Mouse (Mus musculus) liver, embryonic 14.5 days (tissue): ENCODE data around the gene Gm19402. TPM values are rescaled to one million over a fixed set of nuclear protein-coding genes. Genes with fewer than 3 reads are reported as not detected.

Experiments
- ATAC-seq: fragments of 200-750 bp; cut with Nextera tagmentation; 2 replicates; pipeline ENCODE4 v1.8.0; 2017; ENCODE audit warnings: moderate number of reproducible peaks, mild to moderate bottlenecking, moderate library complexity; ENCODE audit not compliant: insufficient read depth
- DNase-seq, 3 experiments: peaks; one replicate each; pipeline ENCODE4 v3.0.0-alpha.2; 2012 to 2013; ENCODE audit warnings: low read depth in 3 of 3, low spot score in 3 of 3
- H3K27ac ChIP-seq: fragments of 300-500 bp; sonication (generic); 2 replicates; pipeline ENCODE4 v1.5.1; 2014; ENCODE audit warnings: moderate library complexity, mild to moderate bottlenecking, control low read depth, inconsistent platforms
- H3K27me3 ChIP-seq: fragments of 300-500 bp; sonication (generic); 2 replicates; pipeline ENCODE4 v1.6.1; 2014; ENCODE audit warnings: mild to moderate bottlenecking, low read length, moderate library complexity; ENCODE audit not compliant: control insufficient read depth, insufficient read depth
- H3K36me3 ChIP-seq: fragments of 300-500 bp; sonication (generic); replicated peaks from 2 replicates; pipeline ENCODE4 v1.6.1; 2014; ENCODE audit warnings: low read depth; ENCODE audit not compliant: control insufficient read depth, insufficient read depth
- H3K4me1 ChIP-seq, 2 experiments: fragments of 200-500 bp in 1 of 2; fragments of 300-500 bp in 1 of 2; sonication (generic) in 1 of 2; replicated peaks; 2 replicates each; pipeline ENCODE4 v1.6.1; 2012 to 2014; ENCODE audit warnings: antibody characterized with exemption in 1 of 2, inconsistent platforms in 1 of 2, low read length in 1 of 2; ENCODE audit not compliant: control insufficient read depth in 2 of 2, insufficient read depth in 2 of 2
- H3K4me2 ChIP-seq: fragments of 300-500 bp; sonication (generic); 2 replicates; pipeline ENCODE4 v1.6.1; 2014; ENCODE audit warnings: low read depth, mild to moderate bottlenecking, control low read depth, moderate library complexity
- H3K4me3 ChIP-seq, 2 experiments: fragments of 200-500 bp in 1 of 2; fragments of 300-500 bp in 1 of 2; sonication (generic) in 1 of 2; 2 replicates each; pipeline ENCODE4 v1.5.1; 2012 to 2014; ENCODE audit warnings: low read depth in 2 of 2, low read length in 2 of 2, mild to moderate bottlenecking in 2 of 2, control low read depth in 1 of 2, inconsistent platforms in 1 of 2, moderate library complexity in 1 of 2; ENCODE audit not compliant: insufficient read depth in 1 of 2
- H3K9ac ChIP-seq: fragments of 300-500 bp; sonication (generic); replicated peaks from 2 replicates; pipeline ENCODE4 v1.6.1; 2014; ENCODE audit warnings: mild to moderate bottlenecking, control low read depth, moderate library complexity
- H3K9me3 ChIP-seq: fragments of 300-500 bp; sonication (generic); 2 replicates; pipeline ENCODE4 v1.6.1; 2016; ENCODE audit warnings: low read length, mixed read lengths; ENCODE audit not compliant: control insufficient read depth
- CTCF ChIP-seq: IDR thresholded peaks from 2 replicates; pipeline ENCODE4 v1.5.1; 2016; ENCODE audit warnings: antibody characterized with exemption, low read depth, control low read depth
- EP300 ChIP-seq: IDR thresholded peaks from 2 replicates; pipeline ENCODE4 v1.6.1; 2016; ENCODE audit warnings: antibody characterized with exemption, low read depth
- WGBS: fragments of 180-500 bp; shearing (Covaris S2); extraction: QIAGEN DNeasy Blood & Tissue Kit; methylation state at CpG from one replicate; pipeline ENCODE4 v1.1.7; 2014; ENCODE audit not compliant: insufficient replicate concordance; 5-methylcytosine and 5-hydroxymethylcytosine counted together
- polyA plus RNA-seq, 2 experiments: library from polyadenylated mRNA; depleted of rRNA in 1 of 2; stranded (reverse) in 1 of 2; unstranded in 1 of 2; fragments of >200 nt; fragmentation: Nextera tagmentation in 1 of 2; extraction: Ambion mirVana in 1 of 2; gene quantifications; 2 replicates each; pipeline versions ENCODE4 v1.2.1 to v1.2.3; 2012 to 2014

Gene Gm19402
- polyA plus RNA-seq, 2 experiments: not detected

DNA sequence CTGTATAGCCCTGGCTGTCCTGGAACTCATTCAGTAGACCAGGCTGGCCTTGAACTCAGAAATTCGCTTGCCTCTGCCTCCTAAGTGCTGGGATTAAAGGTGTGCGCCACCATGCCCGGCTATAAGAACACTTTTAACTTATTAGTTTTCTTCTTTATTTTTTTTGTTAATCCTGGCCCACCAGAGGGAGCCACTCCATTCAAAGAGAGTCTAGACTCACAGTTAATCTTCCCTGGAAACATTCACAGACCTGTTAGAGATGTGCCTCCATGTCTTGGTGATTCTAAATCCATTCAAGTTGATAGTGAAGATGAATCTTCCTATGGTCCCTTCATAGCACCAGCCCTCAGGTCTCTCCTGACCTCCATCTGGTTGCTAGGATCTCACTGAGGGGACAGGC is 19.3 kb upstream of the Gm19402 start:
- TF ChIP-seq CTCF: no peak
- TF ChIP-seq EP300: no peak
- H3K36me3 ChIP-seq: no peaks in the 10 kb centered on the region
- no peaks in the 10 kb centered on the region for H3K27me3 ChIP-seq
- no peak for ATAC-seq
- H3K4me3 ChIP-seq: no peak overlapping the region
- H3K9ac ChIP-seq: no peak overlapping the region
- H3K4me2 ChIP-seq: no peak overlapping the region
- no peak for DNase-seq
- H3K4me1 ChIP-seq: no peaks in the 10 kb centered on the region
- H3K27ac ChIP-seq: no peak overlapping the region
- 59% methylated on average over 3 of the region's 3 CpGs for WGBS
- H3K9me3 ChIP-seq: no peaks in the 10 kb centered on the region

DNA sequence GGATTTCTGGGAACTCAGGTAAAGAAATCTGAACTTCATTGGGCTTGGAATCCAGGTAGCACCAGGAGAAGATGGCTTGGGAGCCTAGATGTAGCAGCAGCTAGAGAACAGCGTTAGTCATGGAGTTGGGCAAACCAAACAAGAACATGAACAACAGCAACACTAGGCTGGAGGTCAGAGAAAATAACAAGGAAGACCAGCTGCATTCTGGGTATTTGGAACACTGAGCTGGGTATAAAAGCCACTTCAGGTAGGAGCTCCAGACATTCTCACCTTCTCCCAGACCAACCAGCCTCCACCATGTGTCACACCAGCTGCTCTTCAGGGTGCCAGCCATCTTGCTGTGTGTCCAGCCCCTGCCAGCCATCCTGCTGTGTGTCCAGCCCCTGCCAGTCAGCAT is 15.8 kb upstream of the Gm19402 start, which contains the start of gene Gm10272:
Gm10272 (plus strand) TSS at position 301 of the 400 bp plus-strand sequence.
- Histone ChIP-seq H3K36me3 (no peaks in the 10 kb centered on the region), H3K9me3 (no peaks in the 10 kb centered on the region), H3K27ac (no peak within 1 kb of the TSS), H3K4me1 (no peaks in the 10 kb centered on the region), H3K4me2 (no peak within 1 kb of the TSS), H3K27me3 (no peaks in the 10 kb centered on the region), H3K9ac (no peak within 1 kb of the TSS), H3K4me3 (no peak within 1 kb of the TSS)
- ATAC-seq (no peak), DNase-seq (no peak)
- 78% methylated on average over 1 of the region's 1 CpGs for WGBS
- TF ChIP-seq CTCF (no peak), EP300 (no peak)

GRCm38 (mm10) chr10:77697133-77697532 is 6.6 kb upstream of the Gm19402 start, which contains the start of gene Gm9508:
TSS of gene Gm9508 (minus strand) at chr10:77697233.
- WGBS: 34% methylated on average over 4 of the region's 4 CpGs
- Histone ChIP-seq H3K9me3 (no peaks in the 10 kb centered on the region), H3K27me3 (no peaks in the 10 kb centered on the region), H3K36me3 (no peaks in the 10 kb centered on the region), H3K4me1 (no peaks in the 10 kb centered on the region), H3K9ac (no peak within 1 kb of the TSS), H3K4me3 (no peak within 1 kb of the TSS), H3K27ac (no peak within 1 kb of the TSS), H3K4me2 (no peak within 1 kb of the TSS)
- DNase-seq (no peak), ATAC-seq (no peak)
- TF ChIP-seq EP300 (no peak), CTCF (no peak)

DNA sequence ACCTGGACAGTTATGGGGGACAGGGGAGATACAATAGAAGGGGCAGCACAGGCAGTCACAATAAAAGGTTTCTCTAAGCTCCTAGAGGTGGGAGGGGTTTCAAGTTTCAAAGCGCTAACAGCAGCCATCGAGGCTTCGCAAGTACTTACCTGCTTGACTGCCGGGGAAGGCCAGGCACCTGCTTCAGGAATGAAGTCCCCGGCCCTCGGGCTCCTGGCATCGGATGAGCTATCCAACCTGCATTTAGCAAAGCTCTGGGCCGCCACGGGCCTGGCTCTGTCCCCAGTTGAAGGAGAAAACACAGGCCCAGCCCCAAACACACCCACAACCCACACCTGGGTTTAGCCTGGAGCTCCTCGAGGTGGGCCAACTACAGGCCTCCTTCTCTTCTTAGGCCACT is 3.5 kb downstream of the Gm19402 start:
- ATAC-seq (no peak), DNase-seq (no peak)
- Histone ChIP-seq H3K4me3 (no peak overlapping the region), H3K4me1 (no peaks in the 10 kb centered on the region), H3K27me3 (peaks cover 31% of the 10 kb centered on the region), H3K27ac (no peak overlapping the region), H3K36me3 (no peaks in the 10 kb centered on the region), H3K4me2 (no peak overlapping the region), H3K9ac (no peak overlapping the region), H3K9me3 (no peaks in the 10 kb centered on the region)
- TF ChIP-seq CTCF: no peak
- no peak for TF ChIP-seq EP300
- 18% methylated on average over 10 of the region's 10 CpGs for WGBS

GRCm38 (mm10) chr10:77685895-77686664 is 4.5 kb downstream of the Gm19402 start, which contains the start of gene Tspear:
TSS of gene Tspear (plus strand) at chr10:77686569.
- Histone ChIP-seq H3K4me2 (no peak within 1 kb of the TSS), H3K4me3 (no peak within 1 kb of the TSS), H3K36me3 (no peaks in the 10 kb centered on the region), H3K27ac (no peak within 1 kb of the TSS), H3K9ac (no peak within 1 kb of the TSS), H3K9me3 (no peaks in the 10 kb centered on the region), H3K27me3 (peaks cover 31% of the 10 kb centered on the region), H3K4me1 (no peaks in the 10 kb centered on the region)
- DNase-seq (no peak), ATAC-seq (no peak)
- TF ChIP-seq EP300 (no peak), CTCF (no peak)
- 6% methylated on average over 22 of the region's 22 CpGs for WGBS
